Mouse (Mus musculus): ENCODE measurements at regions not wholly inside any gene's neighbourhood (a gene's known extent, or its start where the extent isn't known, plus 50 kb on each side); places are given as distances from the start of the nearest gene placed in this dataset.

- DNase-seq = peak; percentile 20
Observed at GRCm38 (mm10) chr2:160062148-160062937, 271.6 kb downstream of the Gm826 start.

GRCm38 (mm10) chr2:160060091-160060490 lies 273.9 kb downstream of the Gm826 start:
- DNase-seq = no peak

DNA sequence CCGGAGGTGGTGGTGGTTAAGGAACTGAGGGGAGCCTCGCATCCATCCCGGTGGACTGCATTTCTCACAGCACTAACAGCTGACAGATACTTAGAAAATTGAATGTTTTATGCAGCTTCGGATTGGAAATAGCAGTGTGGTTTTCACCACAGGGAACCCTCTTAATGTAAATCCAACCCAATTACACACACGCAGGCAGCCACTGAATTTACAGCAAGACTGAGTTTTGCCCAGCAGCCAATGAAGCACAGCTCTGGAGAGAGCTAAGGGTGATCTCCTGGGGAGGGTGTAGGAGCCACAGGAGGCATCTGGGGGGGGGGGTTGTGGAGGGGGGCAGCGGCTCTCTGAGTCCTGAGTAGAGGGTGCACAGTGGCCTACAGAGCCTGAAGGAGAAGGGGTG lies 276.8 kb downstream of the Gm826 start:
- no peak for DNase-seq

DNA sequence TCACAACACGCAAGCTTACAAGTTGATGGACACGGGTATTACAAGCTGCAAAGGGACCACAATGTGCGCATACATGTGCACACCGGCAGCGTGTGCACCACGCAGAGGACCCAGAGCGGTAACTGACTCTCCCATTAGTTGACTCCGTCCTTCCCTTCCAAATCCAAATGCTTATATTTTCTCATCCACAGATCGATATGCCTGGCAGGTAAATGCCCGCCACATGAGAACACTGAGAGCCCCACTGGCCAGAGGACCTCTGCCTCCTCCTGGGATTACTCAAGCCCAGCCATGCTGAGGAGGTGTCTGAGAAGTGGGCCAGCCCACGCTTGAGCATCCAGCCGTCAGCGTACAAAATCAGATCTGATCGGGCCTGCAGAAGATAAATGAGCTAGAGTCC lies 279.6 kb downstream of the Gm826 start:
- no peak for DNase-seq

- DNase-seq = no peak
Observed at GRCm38 (mm10) chr2:160048286-160048685, 285.7 kb downstream of the Gm826 start.

DNA sequence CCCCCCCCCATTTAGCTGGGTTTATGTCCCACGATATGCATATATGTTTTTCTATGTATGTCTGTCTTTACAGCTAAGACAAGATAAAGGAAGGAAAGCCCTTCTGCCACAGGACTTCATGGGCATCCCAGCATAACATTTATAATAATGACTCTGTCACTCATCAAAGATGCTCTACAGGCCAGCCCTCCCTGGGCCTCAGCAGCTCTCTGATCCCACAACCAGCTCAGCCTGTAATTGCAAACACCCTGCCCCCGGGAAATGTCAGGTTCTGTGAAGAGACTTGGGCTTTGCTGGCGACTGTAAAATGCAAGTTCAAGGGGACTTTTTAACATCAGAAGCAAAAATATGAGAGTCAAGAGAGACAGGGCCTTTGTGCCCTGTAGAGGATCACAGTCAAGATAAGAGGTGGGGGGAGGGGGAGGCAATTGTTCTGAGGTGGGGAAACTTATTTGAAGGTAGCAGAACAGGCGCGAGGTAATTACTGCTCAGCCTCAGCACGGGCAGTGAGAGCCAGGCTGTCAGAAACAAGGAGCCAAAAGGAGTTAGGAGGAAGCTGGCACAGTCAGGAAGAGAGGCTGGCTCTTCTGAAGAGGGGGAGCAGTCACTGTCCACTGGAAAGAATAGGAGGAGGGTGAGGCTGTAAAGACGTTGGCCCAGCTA lies 286.9 kb downstream of the Gm826 start:
- DNase-seq = no peak

- no peak for DNase-seq
Observed at GRCm38 (mm10) chr2:160044591-160044990, 289.4 kb downstream of the Gm826 start.

GRCm38 (mm10) chr2:160044184-160044583 lies 289.8 kb downstream of the Gm826 start:
- no peak for DNase-seq

DNA sequence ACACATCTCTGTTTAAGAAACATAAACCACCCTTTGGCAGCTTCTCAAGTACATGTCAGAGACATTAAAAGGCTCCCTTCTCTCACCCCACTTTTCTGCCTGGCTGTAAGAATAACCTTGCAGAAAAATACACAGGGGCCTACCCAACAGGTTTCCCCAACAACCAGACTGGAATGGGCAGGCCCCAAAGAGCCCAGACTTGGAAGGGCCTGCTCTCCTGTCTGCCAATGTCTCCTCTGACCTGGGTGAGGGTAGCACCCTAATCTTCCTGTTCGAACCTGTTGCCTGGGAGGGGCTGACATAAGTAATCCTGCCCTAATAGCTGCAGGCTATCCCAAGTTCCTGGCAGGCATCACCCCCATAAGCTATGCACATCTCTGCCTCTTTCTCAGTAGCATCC lies 304.5 kb downstream of the Gm826 start:
- DNase-seq = no peak

- no peak for DNase-seq
Observed at GRCm38 (mm10) chr2:160028459-160028858, 305.5 kb downstream of the Gm826 start.

DNA sequence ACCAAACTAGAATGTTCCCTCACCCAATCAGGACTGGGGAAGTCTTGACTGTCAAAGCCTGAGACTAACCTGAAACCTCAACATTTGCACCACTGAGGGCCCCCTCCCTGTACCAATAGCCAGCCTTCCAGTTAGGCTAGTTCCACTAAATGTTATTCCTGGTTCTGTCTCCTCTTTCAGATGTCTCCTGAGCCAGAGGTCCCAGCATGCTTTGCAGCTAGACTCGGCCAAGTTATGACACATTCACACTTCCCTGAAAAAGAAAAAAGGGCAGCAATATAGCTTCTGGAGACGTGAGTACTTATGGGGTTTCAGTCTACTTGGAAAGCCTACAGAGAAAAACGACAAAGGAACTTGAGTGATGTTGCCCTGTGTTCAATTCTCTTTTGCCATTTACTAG lies 308.1 kb downstream of the Gm826 start:
- no peak for DNase-seq

- no peak for DNase-seq
Observed at GRCm38 (mm10) chr2:160021541-160021940, 312.4 kb downstream of the Gm826 start.

DNA sequence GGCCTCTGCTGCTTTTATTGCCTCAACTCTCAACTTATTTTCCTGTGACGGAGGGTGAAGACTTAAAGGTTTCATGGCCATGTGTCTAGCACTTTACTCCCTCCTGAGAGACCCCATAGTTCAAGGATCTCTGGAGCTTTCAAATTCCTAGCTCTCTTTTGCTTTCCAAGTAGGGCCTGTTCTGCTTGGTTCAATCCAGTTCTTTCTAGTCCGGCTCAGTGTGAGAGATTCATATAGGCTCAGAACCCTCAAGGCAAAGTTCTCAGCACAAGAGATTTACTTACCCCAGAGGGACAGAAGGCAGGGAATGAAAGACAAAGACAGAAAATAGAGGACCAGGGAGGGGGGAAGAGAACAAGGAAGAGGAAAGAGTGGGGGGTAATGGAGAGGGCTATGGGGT lies 313.1 kb downstream of the Gm826 start:
- no peak for DNase-seq

GRCm38 (mm10) chr2:160017020-160017812 lies 316.7 kb downstream of the Gm826 start:
- no peak for DNase-seq

DNA sequence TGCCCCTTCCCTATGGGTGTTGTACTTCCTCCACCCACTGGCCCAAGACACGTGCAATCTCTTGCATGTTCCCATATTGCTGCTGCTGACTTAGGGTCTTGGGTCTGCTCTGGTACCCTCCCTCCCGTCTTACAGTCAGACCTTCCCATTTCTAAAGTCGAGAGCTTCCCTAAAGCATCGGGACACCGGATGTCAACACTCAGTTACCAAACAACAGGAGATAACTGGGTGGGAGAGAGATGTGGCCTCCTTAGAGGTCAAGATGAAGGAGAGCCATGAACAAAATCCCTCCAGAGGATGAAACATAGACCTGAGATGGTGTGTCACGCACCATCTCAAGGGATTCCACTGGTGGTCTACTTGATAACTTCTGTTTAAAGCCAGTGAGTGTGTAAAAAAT lies 322.5 kb downstream of the Gm826 start:
- no peak for DNase-seq

DNA sequence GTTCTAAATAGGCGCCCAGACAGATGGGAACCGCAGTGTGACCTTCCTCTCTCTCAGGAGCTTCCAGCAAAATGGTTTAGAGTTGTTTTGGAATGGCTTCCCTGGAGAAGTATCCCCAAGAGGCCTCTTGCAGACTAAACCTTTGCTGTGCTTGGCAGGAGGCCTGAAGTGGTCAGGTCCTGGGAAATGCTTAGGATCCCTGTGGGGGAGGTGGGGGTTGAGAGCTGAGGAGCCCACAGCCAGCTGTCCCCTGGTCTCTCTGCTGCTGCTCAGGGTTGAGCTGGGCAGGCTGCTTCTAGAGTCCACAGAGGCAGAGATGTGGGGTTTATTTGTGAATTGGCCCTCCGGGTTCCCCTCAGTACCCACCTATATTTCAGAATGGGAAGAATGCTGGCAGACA lies 331.3 kb downstream of the Gm826 start:
- peak; percentile 29 for DNase-seq

GRCm38 (mm10) chr2:160000449-160000848 lies 333.5 kb downstream of the Gm826 start:
- peak; percentile 26 for DNase-seq

DNA sequence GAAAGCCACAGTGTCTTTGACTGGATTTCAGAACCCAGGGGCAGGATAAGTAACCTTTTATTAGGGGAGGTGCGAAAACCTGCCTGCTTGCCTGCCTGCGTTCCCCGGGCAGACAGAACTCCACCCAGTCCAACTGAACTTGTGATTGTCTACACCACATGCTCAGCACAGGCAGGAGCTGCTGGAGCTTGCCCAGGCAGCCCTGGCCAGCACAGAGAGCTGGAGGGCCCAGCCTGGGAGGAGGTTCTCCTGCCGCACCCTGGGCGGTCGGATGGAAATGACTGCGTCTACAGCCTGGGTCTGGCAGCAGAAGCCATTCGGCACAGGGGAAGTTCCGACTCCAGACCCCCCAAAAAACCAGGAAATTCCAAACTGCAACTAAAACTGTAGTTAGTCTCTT lies 336.6 kb downstream of the Gm826 start:
- no peak for DNase-seq

DNA sequence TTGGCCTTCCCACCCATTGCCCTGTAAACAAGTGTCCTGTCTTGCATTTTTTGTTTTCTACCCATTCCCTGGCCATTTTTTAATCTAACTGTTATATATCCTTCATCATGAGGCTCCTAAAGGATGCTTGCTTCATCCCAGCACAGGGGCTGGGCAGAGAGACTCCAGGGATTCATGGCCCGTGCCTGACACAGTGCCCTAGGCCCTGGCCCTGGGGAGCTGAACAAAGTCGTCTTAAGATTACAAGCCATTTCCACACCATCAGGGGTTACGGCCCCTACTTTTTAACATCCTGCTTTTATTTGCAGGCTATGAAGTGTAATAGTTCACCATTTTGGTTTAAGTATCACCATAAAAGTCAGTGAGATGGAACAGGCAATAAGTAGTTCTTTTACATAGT lies 339.5 kb downstream of the Gm826 start:
- no peak for DNase-seq

- DNase-seq = no peak
Observed at GRCm38 (mm10) chr2:159986719-159987118, 347.2 kb downstream of the Gm826 start.

DNA sequence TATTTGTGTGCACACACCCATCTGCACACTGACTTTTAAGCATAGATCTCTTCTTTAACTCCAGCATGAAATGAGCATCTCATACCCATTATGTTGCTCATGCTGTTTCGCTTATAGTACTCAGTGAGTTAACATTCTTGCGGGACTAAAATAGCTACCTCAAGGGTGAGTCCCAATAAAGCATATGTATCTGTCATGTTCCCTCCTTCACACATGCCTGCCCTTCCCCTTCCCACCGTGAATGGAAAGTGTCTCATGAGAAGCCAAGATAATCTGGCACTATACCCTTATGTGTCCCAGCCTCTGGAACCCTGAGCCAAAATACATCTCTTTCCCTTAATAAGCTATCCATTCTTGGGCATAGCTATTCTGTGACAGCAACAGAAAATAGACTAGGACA lies 352.3 kb downstream of the Gm826 start:
- DNase-seq = no peak

DNA sequence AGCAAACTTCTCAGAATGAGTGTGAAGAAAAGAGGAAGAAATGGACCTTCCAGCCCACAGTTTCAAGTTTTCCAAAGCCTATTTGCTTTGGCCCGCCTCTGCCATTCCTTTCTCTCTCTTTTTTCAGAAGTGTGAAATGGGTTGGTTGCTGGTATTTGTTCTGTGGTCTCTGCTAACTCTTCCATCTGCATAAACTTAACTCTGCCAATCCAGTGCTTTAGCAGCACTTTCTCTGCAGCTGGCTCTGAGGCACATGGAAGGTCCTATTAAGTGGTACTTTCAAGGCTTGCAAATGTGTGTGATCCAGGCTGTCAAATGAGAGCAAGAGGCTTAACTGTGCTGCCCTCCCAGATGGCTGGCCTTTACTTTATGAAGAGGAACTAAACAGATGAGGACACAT lies 383.6 kb downstream of the Gm826 start:
- no peak for DNase-seq

GRCm38 (mm10) chr2:159949046-159949445 lies 384.9 kb downstream of the Gm826 start:
- DNase-seq = no peak

GRCm38 (mm10) chr2:159930744-159931143 lies 403.2 kb downstream of the Gm826 start:
- no peak for DNase-seq

Measured in kidney, postnatal 14 days (tissue).